Mouse (Mus musculus) midbrain, embryonic 13.5 days (tissue): ENCODE results near the gene Rbfox2. TPM values are rescaled to one million over a fixed set of nuclear protein-coding genes. Genes with fewer than 3 reads are reported as not detected.

Source experiments
- ATAC-seq: fragments of 200-750 bp; cut with Nextera tagmentation; 2 replicates; pipeline ENCODE4 v1.8.0; 2017; ENCODE audit warnings: mild to moderate bottlenecking, moderate TSS enrichment, moderate library complexity
- H3K27ac ChIP-seq: fragments of 300-500 bp; sonication (generic); 2 replicates; pipeline ENCODE4 v1.5.1; 2015; ENCODE audit warnings: inconsistent platforms, mild to moderate bottlenecking, moderate library complexity
- H3K27me3 ChIP-seq: fragments of 300-500 bp; sonication (generic); 2 replicates; pipeline ENCODE4 v1.6.1; 2015; ENCODE audit warnings: mild to moderate bottlenecking, inconsistent platforms
- H3K36me3 ChIP-seq: fragments of 300-500 bp; sonication (generic); 2 replicates; pipeline ENCODE4 v1.6.1; 2015; ENCODE audit warnings: mild to moderate bottlenecking, inconsistent platforms
- H3K4me1 ChIP-seq: fragments of 300-500 bp; sonication (generic); replicated peaks from 2 replicates; pipeline ENCODE4 v1.6.1; 2015; ENCODE audit warnings: inconsistent platforms
- H3K4me2 ChIP-seq: fragments of 300-500 bp; sonication (generic); replicated peaks from 2 replicates; pipeline ENCODE4 v1.6.1; 2015; ENCODE audit warnings: moderate library complexity, mild to moderate bottlenecking, inconsistent platforms
- H3K4me3 ChIP-seq: fragments of 300-500 bp; sonication (generic); replicated peaks from 2 replicates; pipeline ENCODE4 v1.5.1; 2015; ENCODE audit warnings: mild to moderate bottlenecking, inconsistent platforms
- H3K9ac ChIP-seq: fragments of 300-500 bp; sonication (generic); replicated peaks from 2 replicates; pipeline ENCODE4 v1.6.1; 2015; ENCODE audit warnings: mild to moderate bottlenecking, inconsistent platforms
- H3K9me3 ChIP-seq: fragments of 300-500 bp; sonication (generic); 2 replicates; pipeline ENCODE4 v1.6.1; 2016; ENCODE audit warnings: mild to moderate bottlenecking, inconsistent platforms
- WGBS: fragments of 180-500 bp; shearing (Covaris S2); methylation state at CpG from one replicate; pipeline ENCODE4 v1.1.7; 2015; 5-methylcytosine and 5-hydroxymethylcytosine counted together
- polyA plus RNA-seq: library from polyadenylated mRNA; unstranded; fragments of >200 nt; fragmentation: Nextera tagmentation; extraction: Ambion mirVana; gene quantifications from 2 replicates; pipeline ENCODE4 v1.2.1, GENCODE M21; 2015

Gene Rbfox2
- polyA plus RNA-seq, 1 experiment from 2014 or later: 154 TPM

DNA sequence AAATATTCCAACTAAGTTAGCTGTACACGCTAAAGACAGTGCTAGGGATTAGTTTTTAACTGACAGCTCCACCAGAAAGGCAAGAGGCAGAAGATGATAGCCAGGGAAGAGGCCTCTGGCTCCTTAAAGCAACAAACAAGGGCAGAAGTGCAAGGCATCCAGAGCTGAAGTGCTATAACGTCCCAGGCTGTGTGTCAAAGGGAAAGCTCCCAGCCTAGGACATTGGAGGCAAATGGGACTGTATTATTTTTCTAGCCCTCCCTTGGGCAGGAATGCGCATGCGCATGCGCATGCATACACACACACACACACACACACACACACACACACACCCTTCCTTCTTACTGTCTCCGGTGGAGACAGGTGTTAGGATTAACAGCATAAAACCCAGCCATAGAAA is 143.9 kb downstream of the Rbfox2 start:
- Histone ChIP-seq H3K4me1 (peaks cover 21% of the 10 kb centered on the region), H3K36me3 (no peaks in the 10 kb centered on the region), H3K9ac (no peak overlapping the region), H3K4me2 (no peak overlapping the region), H3K4me3 (no peak overlapping the region), H3K27ac (0 out of 2 replicates have a peak overlapping the region, but pooled peaks have one; percentile 5), H3K9me3 (no peaks in the 10 kb centered on the region), H3K27me3 (no peaks in the 10 kb centered on the region)
- ATAC-seq: no peak
- 62% methylated on average over 6 of the region's 6 CpGs for WGBS

- peaks cover 29% of the 10 kb centered on the region for H3K4me1 ChIP-seq
- H3K4me3 ChIP-seq: no peak overlapping the region
- H3K27ac ChIP-seq: no peak overlapping the region
- no peak overlapping the region for H3K9ac ChIP-seq
- H3K27me3 ChIP-seq: no peaks in the 10 kb centered on the region
- 84% methylated on average over 5 of the region's 5 CpGs for WGBS
- H3K9me3 ChIP-seq: no peaks in the 10 kb centered on the region
- H3K36me3 ChIP-seq: no peaks in the 10 kb centered on the region
- no peak overlapping the region for H3K4me2 ChIP-seq
- no peak for ATAC-seq
Observed at GRCm38 (mm10) chr15:77161382-77161781, 145.4 kb downstream of the Rbfox2 start.

- Histone ChIP-seq H3K4me2 (no peak overlapping the region), H3K27me3 (no peaks in the 10 kb centered on the region), H3K4me1 (peaks cover 35% of the 10 kb centered on the region), H3K9me3 (no peaks in the 10 kb centered on the region), H3K9ac (no peak overlapping the region), H3K27ac (no peak overlapping the region), H3K36me3 (no peaks in the 10 kb centered on the region), H3K4me3 (no peak overlapping the region)
- WGBS: 92% methylated on average over 4 of the region's 4 CpGs
- no peak for ATAC-seq
Observed at GRCm38 (mm10) chr15:77160848-77161247, 146.0 kb downstream of the Rbfox2 start.

GRCm38 (mm10) chr15:77156525-77156924 is 150.3 kb downstream of the Rbfox2 start:
- ATAC-seq: no peak
- 49% methylated on average over 3 of the region's 3 CpGs for WGBS

GRCm38 (mm10) chr15:77154248-77154785 is 152.5 kb downstream of the Rbfox2 start:
- WGBS: 65% methylated on average over 10 of the region's 10 CpGs
- H3K4me2 ChIP-seq: peak overlapping the region; percentile 93; the same call in 1 of the 2 replicates
- peak overlapping the region; percentile 98; the same call in 1 of the 2 replicates for H3K27ac ChIP-seq
- H3K27me3 ChIP-seq: no peaks in the 10 kb centered on the region
- H3K9me3 ChIP-seq: no peaks in the 10 kb centered on the region
- no peak overlapping the region; the same call in 1 of the 2 replicates for H3K9ac ChIP-seq
- H3K4me3 ChIP-seq: no peak overlapping the region; the same call in 1 of the 2 replicates
- H3K4me1 ChIP-seq: peaks cover 43% of the 10 kb centered on the region
- H3K36me3 ChIP-seq: no peaks in the 10 kb centered on the region
- ATAC-seq: 0 out of 2 replicates have a peak, but pooled peaks have one; percentile 14

More at GRCm38 (mm10) chr15:77156525-77156924, 150.3 kb downstream of the Rbfox2 start:
- no peak overlapping the region for H3K4me2 ChIP-seq
- no peaks in the 10 kb centered on the region for H3K9me3 ChIP-seq
- H3K27me3 ChIP-seq: no peaks in the 10 kb centered on the region
- no peak overlapping the region for H3K4me3 ChIP-seq
- H3K9ac ChIP-seq: 0 out of 2 replicates have a peak overlapping the region, but pooled peaks have one; percentile 4
- H3K4me1 ChIP-seq: peaks cover 22% of the 10 kb centered on the region
- H3K27ac ChIP-seq: peak overlapping the region; percentile 30; the same call in 1 of the 2 replicates
- H3K36me3 ChIP-seq: no peaks in the 10 kb centered on the region

- H3K36me3 ChIP-seq: no peaks in the 10 kb centered on the region
- peak overlapping the region; percentile 70 for H3K4me3 ChIP-seq
- peak overlapping the region; percentile 82 for H3K9ac ChIP-seq
- H3K4me1 ChIP-seq: peaks cover 50% of the 10 kb centered on the region
- no peaks in the 10 kb centered on the region for H3K27me3 ChIP-seq
- WGBS: 2% methylated on average over 12 of the region's 12 CpGs
- H3K9me3 ChIP-seq: no peaks in the 10 kb centered on the region
- peak; percentile 94 for ATAC-seq
- H3K27ac ChIP-seq: peak overlapping the region; percentile 98
- peak overlapping the region; percentile 93 for H3K4me2 ChIP-seq
Observed at GRCm38 (mm10) chr15:77153625-77154024, 153.2 kb downstream of the Rbfox2 start.

- WGBS: 0% methylated on average over 3 of the region's 3 CpGs
- Histone ChIP-seq H3K4me1 (peaks cover 54% of the 10 kb centered on the region), H3K4me3 (peak overlapping the region; percentile 70), H3K4me2 (peak overlapping the region; percentile 93), H3K36me3 (no peaks in the 10 kb centered on the region), H3K27me3 (no peaks in the 10 kb centered on the region), H3K9me3 (no peaks in the 10 kb centered on the region), H3K27ac (peak overlapping the region; percentile 98), H3K9ac (peak overlapping the region; percentile 82)
- peak; percentile 82 for ATAC-seq
Observed at GRCm38 (mm10) chr15:77153088-77153546, 153.7 kb downstream of the Rbfox2 start.

DNA sequence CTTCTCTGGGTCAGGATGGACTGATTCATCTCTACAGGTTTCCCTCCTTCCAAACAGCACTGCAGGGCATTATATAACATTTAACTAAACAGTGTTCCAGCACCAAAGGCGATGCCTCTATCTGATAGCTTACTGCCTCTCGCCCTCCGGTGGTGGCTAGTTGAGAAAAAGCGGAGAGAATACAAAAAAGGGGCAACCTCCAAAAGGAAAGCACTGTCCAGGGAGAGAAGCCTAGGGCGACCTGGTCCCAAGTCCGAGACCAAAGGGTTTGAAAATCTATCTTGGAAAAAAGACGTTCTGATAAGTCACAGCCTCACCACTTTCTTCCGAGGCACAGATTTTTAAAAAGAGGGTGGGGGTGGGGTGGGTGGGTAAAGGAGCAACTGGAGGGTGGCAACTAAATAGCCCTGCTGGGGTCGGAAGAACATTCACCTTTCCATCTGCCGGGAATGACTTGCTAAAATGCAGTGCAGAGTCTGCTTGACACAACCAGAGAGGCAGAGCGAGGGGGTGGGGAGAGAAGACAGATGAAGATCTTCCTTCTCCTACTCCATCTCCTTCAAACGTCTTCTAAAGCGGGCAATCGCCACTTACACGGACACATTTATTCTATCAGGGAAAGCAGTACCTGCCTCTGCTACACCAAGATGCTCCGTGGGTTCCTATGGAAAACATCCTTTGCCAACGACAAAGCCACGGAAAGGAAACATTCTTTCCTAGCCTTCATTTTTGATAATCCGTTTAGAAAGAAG is 154.3 kb downstream of the Rbfox2 start:
- 2% methylated on average over 19 of the region's 19 CpGs for WGBS
- Histone ChIP-seq H3K27ac (peak overlapping the region; percentile 98), H3K9ac (peak overlapping the region; percentile 82), H3K27me3 (no peaks in the 10 kb centered on the region), H3K4me1 (peaks cover 59% of the 10 kb centered on the region), H3K4me3 (peak overlapping the region; percentile 70), H3K36me3 (no peaks in the 10 kb centered on the region), H3K4me2 (peak overlapping the region; percentile 93), H3K9me3 (no peaks in the 10 kb centered on the region)
- ATAC-seq: no peak

DNA sequence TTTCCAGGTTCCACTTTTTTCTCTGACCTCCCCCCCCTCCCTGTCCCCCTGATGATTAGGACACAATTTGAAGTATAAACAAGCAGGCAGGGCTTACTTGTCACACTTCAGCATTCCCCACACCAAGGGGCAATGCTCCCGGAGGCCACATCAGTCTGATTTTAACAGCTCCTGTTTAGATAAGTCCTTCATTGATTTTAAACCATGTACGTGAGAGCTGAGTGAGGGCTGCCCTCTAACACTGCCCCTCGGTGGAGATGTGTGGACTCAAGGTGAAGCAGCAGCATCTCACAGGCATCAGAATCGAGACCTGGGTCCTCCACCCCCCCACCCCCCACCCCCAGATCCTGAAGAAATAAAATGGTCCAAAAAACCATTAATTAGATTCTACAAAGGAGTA is 155.0 kb downstream of the Rbfox2 start:
- WGBS: 5% methylated on average over 4 of the region's 4 CpGs
- no peaks in the 10 kb centered on the region for H3K9me3 ChIP-seq
- H3K4me2 ChIP-seq: peak overlapping the region; percentile 93
- no peaks in the 10 kb centered on the region for H3K36me3 ChIP-seq
- H3K27me3 ChIP-seq: no peaks in the 10 kb centered on the region
- no peak for ATAC-seq
- peaks cover 62% of the 10 kb centered on the region for H3K4me1 ChIP-seq
- H3K27ac ChIP-seq: peak overlapping the region; percentile 98; the same call in 1 of the 2 replicates
- peak overlapping the region; percentile 82 for H3K9ac ChIP-seq
- peak overlapping the region; percentile 70 for H3K4me3 ChIP-seq

DNA sequence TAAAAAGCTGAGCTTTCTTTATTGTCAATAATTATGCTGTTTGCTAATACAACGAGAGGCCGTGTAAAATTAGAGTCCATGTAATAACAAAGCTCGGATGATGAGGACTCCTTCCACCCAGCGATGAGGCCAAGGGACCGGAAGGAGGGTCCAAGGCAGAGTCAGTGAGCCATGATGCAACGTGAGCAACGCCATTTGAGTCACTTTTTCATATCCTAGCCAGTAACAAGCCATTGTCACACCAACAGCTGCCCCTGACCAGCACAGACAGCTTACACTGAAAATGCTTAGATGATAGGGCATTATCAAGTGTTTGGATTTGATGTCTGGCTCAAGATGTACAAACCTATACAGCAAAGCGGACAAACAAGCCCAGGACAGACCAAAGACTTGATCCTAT is 155.6 kb downstream of the Rbfox2 start:
- Histone ChIP-seq H3K36me3 (no peaks in the 10 kb centered on the region), H3K9me3 (no peaks in the 10 kb centered on the region), H3K27ac (peak overlapping the region; percentile 98), H3K9ac (peak overlapping the region; percentile 82), H3K4me3 (peak overlapping the region; percentile 70), H3K27me3 (no peaks in the 10 kb centered on the region), H3K4me2 (peak overlapping the region; percentile 93), H3K4me1 (peaks cover 60% of the 10 kb centered on the region)
- no peak for ATAC-seq
- whole genome bisulfite sequencing: 26% methylated on average over 8 of the region's 8 CpGs

DNA sequence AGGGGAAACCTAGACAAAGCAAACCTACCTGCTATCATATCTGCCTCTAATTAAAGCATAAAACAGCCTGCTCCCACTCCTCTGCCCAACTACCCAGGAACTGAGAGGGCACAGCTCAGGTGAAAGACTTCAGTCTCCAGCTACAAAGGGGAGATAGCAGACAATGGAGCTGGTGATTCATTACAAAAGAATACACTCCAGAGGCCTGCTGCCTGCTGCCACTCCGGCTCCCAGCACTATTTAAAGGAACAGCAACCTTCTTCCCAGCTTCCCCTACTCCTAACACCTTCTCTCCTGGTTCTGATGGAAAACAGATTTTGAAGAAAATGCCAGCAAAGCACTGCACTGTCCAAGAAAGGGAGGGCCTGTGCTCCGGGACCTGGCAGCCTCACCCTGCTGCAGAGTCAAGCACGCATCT is 156.4 kb downstream of the Rbfox2 start:
- no peak for ATAC-seq
- peak overlapping the region; percentile 93 for H3K4me2 ChIP-seq
- peak overlapping the region; percentile 70 for H3K4me3 ChIP-seq
- peaks cover 64% of the 10 kb centered on the region for H3K4me1 ChIP-seq
- H3K36me3 ChIP-seq: no peaks in the 10 kb centered on the region
- H3K27me3 ChIP-seq: no peaks in the 10 kb centered on the region
- peak overlapping the region; percentile 82 for H3K9ac ChIP-seq
- H3K27ac ChIP-seq: peak overlapping the region; percentile 94
- WGBS: 16% methylated on average over 3 of the region's 3 CpGs
- no peaks in the 10 kb centered on the region for H3K9me3 ChIP-seq

- H3K4me3 ChIP-seq: peak overlapping the region; percentile 70
- peaks cover 68% of the 10 kb centered on the region for H3K4me1 ChIP-seq
Observed at GRCm38 (mm10) chr15:77150000-77150399, 156.8 kb downstream of the Rbfox2 start.

More at GRCm38 (mm10) chr15:77150000-77150399, 156.8 kb downstream of the Rbfox2 start:
- H3K27ac ChIP-seq: peak overlapping the region; percentile 94
- H3K36me3 ChIP-seq: no peaks in the 10 kb centered on the region
- no peaks in the 10 kb centered on the region for H3K9me3 ChIP-seq
- 23% methylated on average over 3 of the region's 3 CpGs for WGBS
- peak overlapping the region; percentile 93 for H3K4me2 ChIP-seq
- H3K27me3 ChIP-seq: no peaks in the 10 kb centered on the region
- H3K9ac ChIP-seq: peak overlapping the region; percentile 82
- no peak for ATAC-seq
